Mouse (Mus musculus): ENCODE measurements around the gene Tnpo1.

Gene Tnpo1

GRCm38 (mm10) chr13:98925486-98926212, 535 bp downstream of the Tnpo1 start:
- peak; percentile 37 for DNase-seq (ENCODE audit: low spot score)

GRCm38 (mm10) chr13:98924897-98925485, 1.2 kb downstream of the Tnpo1 start:
- DNase-seq (ENCODE audit: low spot score), result no peak

- no peak for DNase-seq (ENCODE audit: low spot score)
These were observed 3.4 kb downstream of the Tnpo1 start for GRCm38 (mm10) chr13:98922806-98923205.

GRCm38 (mm10) chr13:98921276-98921675, 4.9 kb downstream of the Tnpo1 start:
- DNase-seq (ENCODE audit: low spot score), result no peak

GRCm38 (mm10) chr13:98920300-98920699, 5.9 kb downstream of the Tnpo1 start:
- DNase-seq (ENCODE audit: low spot score), result no peak

GRCm38 (mm10) chr13:98919695-98920094, 6.5 kb downstream of the Tnpo1 start:
- DNase-seq (ENCODE audit: low spot score), result no peak

- DNase-seq (ENCODE audit: low spot score), result no peak
These were observed 8.3 kb downstream of the Tnpo1 start for GRCm38 (mm10) chr13:98917851-98918250.

GRCm38 (mm10) chr13:98915591-98915990, 10.6 kb downstream of the Tnpo1 start:
- DNase-seq (ENCODE audit: low spot score), result no peak

GRCm38 (mm10) chr13:98914844-98915212, 11.4 kb downstream of the Tnpo1 start:
- DNase-seq (ENCODE audit: low spot score), result no peak

GRCm38 (mm10) chr13:98914010-98914843, 12.0 kb downstream of the Tnpo1 start:
- no peak for DNase-seq (ENCODE audit: low spot score)

GRCm38 (mm10) chr13:98913196-98913595, 13.0 kb downstream of the Tnpo1 start:
- DNase-seq (ENCODE audit: low spot score), result no peak

GRCm38 (mm10) chr13:98912602-98913001, 13.6 kb downstream of the Tnpo1 start:
- no peak for DNase-seq (ENCODE audit: low spot score)

GRCm38 (mm10) chr13:98910801-98911200, 15.4 kb downstream of the Tnpo1 start:
- DNase-seq (ENCODE audit: low spot score), result no peak

- no peak for DNase-seq (ENCODE audit: low spot score)
These were observed 21.6 kb downstream of the Tnpo1 start for GRCm38 (mm10) chr13:98904608-98905007.

- no peak for DNase-seq (ENCODE audit: low spot score)
These were observed 23.7 kb downstream of the Tnpo1 start for GRCm38 (mm10) chr13:98902366-98903025.

GRCm38 (mm10) chr13:98899550-98899949, 26.6 kb downstream of the Tnpo1 start:
- DNase-seq (ENCODE audit: low spot score), result no peak

- DNase-seq (ENCODE audit: low spot score), result no peak
These were observed 28.6 kb downstream of the Tnpo1 start for GRCm38 (mm10) chr13:98897577-98897976.

- DNase-seq (ENCODE audit: low spot score), result no peak
These were observed 29.6 kb downstream of the Tnpo1 start for GRCm38 (mm10) chr13:98896434-98897126.

GRCm38 (mm10) chr13:98896013-98896412, 30.2 kb downstream of the Tnpo1 start:
- no peak for DNase-seq (ENCODE audit: low spot score)

GRCm38 (mm10) chr13:98894900-98895299, 31.3 kb downstream of the Tnpo1 start:
- no peak for DNase-seq (ENCODE audit: low spot score)

GRCm38 (mm10) chr13:98891443-98891842, 34.7 kb downstream of the Tnpo1 start:
- DNase-seq (ENCODE audit: low spot score), result no peak

GRCm38 (mm10) chr13:98890871-98891219, 35.3 kb downstream of the Tnpo1 start:
- DNase-seq (ENCODE audit: low spot score), result peak; percentile 39
